Mouse (Mus musculus) liver (tissue): ENCODE measurements at regions not wholly inside any gene's neighbourhood (a gene's known extent, or its start where the extent isn't known, plus 50 kb on each side); places are given as distances from the start of the nearest gene placed in this dataset.

ENCODE experiments used
- DNase-seq: peaks from one replicate; pipeline ENCODE4 v3.0.0-alpha.2; 2020; ENCODE audit warnings: mixed read lengths

DNA sequence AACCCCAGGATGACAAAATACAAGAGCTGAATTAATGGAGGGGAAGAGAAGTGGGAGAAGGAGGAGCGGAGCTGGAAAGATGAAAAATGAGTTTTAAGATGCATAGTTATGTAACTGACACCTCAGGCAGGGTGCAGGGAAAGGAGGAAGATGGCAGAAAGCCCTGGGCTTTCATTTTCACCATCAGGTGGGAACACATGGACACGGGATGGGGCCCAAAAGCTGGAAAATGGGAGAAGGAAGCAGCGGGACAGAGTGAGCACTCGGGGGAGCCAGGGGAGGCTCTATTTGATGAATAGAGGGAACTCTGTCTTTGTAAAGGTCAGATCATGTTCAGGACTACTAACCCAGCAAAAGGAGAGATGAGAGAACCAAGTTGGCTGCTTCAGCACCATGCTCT is 516.6 kb upstream of the Tnp1 start:
- no peak for DNase-seq

DNA sequence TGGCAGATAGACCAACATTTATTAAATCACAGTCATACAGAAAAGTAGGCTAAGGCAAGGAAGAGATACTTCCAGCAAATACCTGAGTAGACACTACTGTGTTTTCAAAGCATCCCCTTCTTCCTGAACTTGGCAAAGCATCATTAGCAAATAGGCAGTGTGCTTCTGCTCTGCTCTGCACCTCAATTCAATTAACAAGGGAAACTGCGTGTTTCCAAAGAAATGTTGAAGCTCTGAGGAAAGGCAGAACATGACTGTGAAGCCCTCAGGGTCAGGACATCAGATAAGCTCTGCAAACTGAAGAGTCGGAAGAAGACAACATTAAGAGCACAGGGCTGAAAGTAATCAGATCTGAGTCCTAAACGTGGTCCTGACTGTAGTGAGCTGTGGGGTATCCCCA is 516.1 kb upstream of the Tnp1 start:
- no peak for DNase-seq

DNA sequence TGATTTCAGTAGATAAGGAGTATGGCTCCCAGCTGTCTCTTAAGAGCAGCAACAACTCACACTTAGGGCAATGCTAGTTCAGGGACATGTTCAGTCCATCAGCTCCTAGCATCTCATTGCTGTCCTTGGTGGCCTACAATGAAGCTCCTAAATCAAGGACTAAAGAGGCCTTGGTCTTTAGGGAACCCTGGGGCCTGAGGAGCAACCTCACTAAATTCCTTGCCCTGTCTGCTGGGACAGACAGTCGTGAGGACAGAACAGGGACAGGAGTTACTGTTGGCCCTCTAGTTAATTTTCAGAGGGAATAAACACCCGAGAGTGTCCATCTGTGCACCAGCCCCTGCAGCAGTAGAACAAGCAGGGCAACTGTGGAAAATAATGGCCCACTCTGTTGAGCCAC is 514.6 kb upstream of the Tnp1 start:
- DNase-seq = no peak

DNA sequence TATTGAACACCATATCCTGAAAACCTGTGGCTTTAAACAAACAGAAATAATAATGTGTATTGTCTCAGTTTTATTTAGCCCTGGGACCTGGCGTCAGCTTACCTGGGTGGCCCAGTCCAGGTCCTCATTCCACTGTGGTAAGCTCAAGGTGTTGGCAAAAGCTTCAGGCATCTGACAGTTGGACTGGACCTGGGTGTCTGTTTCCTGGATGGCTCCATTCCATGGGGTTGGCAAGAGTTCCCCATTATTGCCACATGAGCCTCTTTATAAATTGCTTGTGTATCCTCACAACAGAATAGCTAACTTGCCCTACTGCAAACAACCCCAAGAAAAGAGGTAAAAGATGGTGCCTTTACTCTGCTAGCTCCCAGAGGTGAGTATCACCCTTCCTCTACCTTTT is 512.9 kb upstream of the Tnp1 start:
- no peak for DNase-seq

DNA sequence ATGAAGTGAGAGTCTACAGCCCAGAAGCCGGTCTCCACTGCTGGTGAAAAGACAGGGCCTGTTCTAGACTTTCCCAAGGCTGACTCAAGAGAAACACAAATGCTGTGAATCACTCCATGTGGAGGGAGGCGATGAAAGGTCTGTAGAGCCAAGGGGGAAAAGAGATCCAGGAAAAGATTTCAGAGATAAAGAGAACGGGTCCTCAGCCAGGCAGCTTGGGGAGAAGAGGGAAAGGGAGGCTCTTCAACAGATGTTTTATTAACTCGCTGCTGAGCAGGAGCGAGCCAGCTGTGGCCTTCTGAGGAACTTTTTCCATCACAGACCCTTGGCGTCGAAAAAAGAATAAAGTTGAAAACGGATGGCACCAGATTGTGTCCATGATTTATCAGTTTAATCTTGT is 500.7 kb upstream of the Tnp1 start:
- DNase-seq = no peak

DNA sequence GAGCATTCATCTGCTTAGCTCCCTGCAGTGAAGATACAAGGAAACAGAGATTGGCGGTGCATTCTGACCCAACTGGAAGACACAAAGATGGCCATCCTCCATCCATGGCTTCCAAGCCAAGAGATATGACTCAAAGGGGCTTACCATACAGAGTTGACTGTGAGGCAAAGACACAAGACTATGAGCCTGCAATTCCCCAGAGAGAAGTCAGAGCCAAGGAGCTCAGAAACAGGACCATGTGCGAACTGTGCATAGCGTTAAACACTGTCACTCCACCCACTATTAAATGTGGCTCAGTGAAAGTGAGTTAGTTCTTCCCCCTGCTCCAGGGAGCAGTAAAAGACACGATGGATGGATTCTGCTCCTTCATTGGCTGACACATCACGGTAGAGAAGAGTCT is 500.1 kb upstream of the Tnp1 start:
- DNase-seq = no peak

DNA sequence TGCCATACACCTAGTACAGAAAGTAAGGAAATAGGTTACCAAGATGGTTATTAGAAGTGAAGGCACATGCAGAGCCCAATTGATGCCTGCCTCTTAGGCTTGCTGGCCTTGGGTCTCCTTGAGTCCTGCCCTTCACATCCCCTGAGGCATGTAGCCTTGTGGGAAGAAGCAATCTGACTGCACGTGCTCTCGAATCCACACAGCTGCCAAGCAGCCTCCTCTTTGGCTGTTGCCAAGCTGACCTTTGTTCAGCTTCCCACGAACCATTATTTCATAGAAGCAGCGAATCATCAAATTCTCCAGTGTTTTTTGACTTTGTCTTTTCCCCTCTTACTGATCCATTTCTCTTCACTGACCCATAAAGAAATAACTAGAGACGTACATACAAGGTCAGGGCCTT is 498.1 kb upstream of the Tnp1 start:
- DNase-seq = no peak

DNA sequence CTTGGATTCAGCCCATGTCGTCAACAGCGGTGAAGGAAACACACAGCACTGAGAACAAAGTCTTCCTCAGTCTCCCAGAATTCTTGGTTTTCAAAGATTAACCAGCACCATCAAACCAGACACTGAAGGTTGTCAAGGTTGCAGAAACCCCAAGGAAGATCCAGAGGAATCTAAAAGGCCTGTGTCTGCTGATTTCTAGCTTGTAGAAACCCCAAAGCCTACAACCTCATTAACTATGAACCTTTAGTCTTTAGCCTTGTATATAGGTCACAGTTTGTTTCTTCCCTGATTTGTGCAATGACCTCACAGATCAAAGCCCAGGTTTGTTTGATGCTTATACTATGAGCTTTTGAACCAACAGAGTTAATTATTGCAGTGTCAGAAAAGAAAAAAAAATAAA is 497.1 kb upstream of the Tnp1 start:
- no peak for DNase-seq

DNA sequence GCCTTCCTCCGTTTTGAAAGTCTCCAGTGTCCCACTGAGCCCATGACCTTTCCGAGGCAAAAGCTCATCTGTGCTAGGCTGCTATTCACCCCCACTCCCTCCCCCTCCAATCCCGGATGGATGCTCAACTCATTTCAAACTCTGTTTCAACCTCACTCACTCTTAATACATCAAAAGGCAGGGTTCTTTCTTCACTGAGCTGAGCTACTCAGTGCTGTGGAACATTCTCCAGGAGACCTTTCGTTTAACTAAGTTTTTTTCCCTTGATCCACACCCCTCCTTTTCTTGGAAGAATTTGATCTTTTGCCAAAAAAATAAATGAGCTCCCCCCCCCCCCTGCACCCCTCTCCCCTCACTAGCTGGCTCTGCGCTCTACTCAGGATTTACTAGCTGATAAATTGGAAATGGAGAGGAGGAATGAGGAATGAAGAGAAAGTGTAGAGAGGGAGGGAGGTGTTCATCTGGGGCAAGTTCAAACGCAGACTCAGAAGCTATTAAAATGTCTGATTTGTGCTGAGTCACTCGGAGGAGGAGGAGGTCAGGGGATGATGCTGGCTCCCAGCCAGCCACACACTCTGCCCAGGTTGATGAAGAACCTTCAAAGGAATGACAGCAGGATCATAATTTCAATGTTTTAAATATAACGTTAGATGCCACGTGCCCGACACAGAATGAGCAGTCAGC is 491.5 kb upstream of the Tnp1 start:
- DNase-seq = no peak

DNA sequence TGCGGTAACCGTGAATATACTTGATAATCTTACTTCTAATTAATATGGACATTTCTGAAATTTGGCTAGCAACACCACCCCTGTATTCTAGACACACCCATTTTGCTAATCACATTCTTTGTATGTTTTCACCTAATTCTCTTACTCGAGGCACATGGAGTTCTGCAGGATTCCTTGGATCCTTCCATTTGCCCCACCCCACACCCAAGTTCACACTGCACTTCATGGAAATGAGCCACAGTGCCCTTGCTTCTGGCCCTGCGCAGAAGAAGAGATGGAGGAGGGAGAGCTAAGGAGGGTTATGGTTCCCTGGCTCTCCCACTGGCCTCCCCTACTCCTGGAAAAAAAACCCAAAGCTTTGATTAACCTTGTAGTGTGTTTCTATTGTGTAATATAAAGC is 487.9 kb upstream of the Tnp1 start:
- DNase-seq = no peak

DNA sequence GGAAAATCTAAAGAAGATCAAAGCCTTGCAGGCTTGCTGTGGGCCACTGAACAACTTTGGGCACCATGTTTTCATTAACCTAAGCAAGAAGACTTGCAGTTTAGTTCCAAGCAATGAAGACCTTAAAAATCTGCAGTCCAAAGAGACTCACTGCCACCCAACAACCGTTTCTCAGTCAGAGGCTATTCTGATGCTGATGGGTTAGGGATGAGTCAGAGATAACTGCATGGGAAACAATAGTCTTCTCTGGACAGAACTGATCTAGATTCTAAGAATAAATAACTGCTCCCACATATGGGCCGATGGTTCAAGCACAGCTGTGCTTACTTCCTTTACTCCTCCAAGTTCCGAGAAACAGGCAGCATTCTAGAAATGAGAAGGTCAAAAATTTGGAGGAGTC is 485.0 kb upstream of the Tnp1 start:
- DNase-seq = no peak

DNA sequence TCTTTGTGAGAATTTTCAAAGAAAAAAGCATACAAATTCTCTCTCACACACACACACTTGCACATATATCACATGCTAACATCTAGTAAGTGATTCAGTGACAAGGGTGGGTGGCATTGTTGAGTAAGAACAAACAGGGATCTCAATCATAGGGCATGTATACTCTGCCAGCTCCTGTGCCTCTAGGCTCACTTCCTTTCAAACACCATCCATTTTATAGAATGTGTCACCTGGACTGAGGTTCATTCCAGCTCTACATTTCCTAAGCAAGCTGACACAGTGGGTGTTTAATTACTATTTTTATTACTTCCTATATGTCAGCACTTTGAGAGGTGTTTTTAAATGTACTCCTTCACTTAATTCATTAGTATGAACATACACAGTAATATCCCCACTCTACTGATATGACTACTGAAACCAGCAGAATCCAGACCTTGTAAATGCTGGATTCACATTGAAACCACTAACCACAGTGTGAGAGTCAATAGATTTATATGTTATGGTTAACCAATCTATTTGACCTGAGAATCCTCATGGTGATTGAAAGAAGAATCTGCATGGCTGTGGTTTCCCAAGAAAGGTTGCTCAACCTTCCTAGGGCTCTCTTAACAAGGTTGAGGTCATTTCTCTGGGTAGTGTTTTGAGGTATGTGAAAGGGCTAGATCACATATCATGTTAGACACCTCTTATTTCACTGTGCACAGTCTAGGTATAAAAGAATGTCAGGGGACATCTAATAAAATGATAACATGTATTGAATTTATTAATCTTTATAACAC is 480.5 kb upstream of the Tnp1 start:
- no peak for DNase-seq

DNA sequence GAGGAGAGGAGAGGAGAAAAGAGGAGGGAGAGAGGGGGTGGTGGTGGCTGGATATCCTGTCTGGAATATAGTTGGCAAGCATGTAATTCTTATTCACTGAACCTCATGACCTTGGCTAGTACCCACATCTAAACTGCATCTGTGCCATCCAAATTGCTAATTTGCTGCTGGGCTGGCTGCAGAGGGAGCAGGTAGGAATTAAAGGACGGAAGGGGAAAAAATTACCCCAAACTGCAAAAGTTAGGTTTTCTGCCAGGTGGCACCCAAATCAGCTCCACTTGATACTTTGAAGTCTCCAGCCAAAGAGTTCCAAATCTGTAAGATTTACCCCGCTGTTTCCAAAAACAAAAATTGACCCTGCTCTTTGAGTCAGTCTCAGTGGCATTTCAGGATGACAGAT is 466.2 kb upstream of the Tnp1 start:
- no peak for DNase-seq

DNA sequence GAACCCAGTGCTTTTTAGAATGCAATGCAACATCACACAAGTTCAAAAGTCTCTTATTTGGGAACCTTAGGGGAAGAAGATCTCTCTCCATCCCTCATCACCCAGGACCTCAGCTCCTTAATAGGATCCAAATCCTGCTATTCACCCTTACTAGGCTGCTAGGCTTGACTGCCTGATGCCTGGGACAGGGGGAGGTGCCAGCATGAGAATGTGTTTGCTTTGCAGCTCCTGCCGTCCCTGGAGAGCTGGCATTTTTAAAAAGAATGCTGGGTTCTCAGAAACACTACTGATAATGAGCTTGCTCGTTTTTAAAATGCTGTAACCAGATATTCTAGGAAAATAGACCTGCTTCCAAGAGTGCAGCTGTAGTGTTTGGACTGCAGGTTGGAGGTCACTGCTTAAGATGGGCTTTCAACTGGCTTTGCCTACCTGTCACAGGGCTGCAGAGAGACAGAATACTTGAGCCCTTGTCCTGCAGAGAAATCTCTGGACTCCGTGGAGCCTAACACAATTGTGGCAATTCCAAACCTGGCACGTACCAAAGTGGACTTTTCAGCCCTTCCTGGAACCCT is 463.7 kb upstream of the Tnp1 start:
- DNase-seq = no peak

DNA sequence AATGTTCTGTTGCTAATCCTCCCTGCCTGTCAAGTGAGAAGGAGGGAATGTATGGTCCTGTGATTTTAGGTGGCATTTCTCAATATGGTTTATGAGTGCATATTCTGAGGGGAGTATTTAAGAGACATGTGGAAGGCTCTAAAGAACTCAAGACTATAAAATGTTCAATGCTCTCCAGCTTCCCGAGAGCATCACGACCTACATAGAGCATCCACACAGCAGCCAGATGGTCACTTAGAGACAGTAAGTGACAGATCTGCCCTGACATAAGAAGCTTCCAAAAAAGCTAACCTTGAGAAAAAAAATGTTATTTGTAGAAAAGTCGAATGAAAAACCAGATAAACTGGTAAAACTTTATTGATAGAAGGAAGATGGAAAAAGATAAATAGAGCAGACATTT is 444.9 kb upstream of the Tnp1 start:
- DNase-seq = no peak

DNA sequence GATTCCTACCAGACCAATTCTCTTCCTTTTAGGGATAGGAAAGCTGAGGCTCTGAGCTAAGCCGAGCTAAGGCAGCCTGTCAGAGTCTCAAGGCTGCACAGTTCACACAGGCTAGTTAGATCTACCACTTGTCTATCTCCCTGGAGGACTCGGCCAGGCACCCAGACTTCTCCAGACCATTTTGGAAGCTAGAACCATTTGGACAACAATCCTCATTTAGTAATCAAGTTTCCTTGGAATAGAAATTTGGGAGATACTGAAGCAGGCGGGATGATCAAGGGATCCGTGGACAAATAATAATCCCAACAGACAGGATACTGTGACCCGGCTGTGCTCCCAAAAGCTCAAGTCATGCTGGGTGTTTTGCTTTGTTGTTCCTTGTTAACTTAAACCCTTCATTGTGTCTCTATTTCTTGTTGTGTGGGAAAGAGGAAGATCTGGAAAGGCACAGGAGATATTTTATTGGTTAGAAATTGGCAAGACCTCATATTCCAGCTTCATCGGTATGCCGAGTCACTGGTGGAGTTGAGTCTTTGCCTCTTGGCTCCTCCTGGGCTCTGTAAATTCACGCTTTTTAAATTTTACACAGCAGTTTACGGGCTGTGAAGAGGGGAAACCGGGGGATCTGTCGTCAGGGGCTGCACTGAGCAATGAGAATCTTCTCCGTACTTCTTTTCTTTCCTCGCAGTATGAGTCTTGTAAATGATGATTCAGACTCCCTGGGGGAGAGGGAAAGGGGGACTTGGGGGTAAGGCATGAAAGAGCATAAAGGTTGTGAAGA is 444.2 kb upstream of the Tnp1 start:
- no peak for DNase-seq

DNA sequence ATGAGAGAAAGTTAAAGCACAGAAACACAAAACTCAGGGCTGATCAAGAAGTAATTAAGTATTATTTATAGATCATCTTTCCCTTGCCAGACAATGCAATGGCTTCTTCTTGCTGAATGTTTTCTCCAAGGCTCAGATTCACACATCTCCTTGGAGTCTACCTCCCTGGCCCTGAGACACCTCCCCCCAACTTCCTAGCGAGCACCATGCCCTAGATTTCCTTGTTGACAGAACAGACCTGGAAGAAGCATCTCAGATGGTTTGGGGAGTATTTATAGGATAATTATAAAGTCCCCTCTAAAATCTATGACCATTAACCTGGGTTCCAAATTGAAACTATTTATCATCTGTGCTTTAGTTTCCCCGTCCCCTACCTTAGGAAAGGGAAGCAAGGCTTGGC is 441.6 kb upstream of the Tnp1 start:
- no peak for DNase-seq

DNA sequence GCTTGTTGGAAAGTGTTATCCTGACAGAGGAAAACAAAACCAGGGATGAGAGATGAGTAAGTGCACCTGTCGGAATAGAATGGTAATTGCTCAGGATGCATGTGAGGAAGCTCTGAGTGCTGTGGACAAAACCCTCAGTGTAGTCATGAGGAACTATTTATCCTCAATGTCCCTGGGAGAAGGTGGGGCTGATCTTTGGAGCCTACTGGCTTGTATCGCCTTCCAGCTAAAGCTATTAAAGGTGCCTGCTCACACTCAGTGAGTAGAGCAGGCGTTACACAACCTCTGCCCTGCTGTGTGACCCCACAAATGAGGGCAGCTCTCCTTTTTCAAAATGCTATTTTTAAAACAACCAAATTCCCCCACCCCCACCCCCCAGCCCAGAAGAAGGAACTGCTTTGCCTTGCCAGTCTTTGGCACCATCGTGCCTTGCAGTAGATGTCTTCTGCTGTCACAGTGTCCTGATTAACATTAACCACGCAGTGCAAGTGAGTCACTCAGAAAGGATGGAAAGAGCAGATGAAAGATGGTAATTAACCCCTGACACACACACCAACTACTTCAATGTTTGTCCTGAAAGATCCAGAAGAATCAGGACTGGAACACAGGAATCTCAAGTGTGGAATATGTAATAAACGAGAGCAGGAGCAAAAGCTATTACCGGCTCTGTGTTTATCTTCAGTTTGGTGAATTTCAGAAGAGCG is 440.8 kb upstream of the Tnp1 start:
- no peak for DNase-seq

DNA sequence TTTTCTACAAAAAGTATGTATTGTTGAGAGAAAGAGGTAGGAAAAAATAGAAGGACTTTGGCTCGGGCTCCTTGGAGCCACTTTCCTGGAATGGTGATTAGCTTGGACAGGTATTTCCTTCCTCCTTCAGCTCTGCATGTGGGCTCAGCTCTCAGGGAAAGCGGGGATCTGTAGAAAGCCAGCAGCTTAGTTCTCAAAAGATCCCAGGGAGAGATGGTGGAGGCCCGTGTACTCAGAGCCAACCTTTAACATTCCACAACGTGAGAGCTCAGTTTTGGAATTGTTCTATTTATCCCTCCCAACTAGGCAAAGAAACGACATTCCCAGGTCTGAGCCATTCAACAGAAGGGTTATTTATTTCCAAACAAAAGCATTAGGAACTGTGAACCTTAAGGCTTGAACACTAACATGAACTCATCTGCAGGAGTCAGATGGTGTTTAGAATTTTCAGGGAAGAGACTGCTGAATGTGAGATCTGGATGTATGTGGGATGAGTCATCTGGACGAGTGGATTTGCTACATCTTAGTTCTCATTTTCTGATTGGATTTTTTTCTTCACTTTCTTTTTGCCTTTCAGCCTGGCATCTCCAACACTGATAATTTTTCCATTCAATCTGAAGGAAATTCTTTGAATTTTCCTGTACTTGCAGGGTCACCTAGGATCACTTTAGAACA is 428.6 kb upstream of the Tnp1 start:
- no peak for DNase-seq

DNA sequence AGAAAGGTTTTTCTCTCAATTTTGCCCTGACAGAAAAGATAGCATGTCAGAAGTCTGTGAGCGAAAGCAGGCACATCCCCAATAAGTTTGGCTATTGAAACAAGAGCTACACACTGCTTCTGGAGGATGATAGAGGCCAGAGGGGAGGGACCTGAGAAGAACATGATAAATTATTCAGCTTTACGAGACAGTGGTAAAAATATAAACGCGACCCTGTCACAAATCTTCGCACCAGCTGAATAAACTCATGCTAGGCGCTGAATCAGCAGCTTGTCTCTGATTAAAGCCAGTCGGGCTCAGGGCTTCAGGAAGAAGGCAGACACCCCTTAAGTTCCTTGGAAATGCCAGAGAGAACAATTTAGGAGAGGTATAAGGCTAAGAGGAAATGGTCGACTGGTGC is 422.7 kb upstream of the Tnp1 start:
- no peak for DNase-seq

DNA sequence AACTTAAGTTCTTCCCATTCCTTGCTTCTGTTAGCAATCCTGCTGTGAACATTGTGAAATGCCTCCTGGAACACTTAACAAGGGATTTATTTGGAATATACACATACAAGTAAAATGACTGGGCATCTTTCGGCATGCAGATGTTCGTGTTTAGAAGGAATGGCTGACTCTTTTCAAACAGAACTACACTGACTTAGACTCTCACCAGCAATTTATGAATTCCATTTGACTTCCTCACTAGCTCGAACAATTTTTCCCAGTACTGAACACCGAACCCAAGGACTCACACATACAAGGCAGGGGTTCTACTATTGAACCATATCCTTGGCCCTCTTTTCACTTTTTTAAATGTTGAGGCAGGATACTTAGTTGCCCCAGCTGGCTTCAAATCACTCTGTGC is 412.4 kb upstream of the Tnp1 start:
- DNase-seq = no peak

DNA sequence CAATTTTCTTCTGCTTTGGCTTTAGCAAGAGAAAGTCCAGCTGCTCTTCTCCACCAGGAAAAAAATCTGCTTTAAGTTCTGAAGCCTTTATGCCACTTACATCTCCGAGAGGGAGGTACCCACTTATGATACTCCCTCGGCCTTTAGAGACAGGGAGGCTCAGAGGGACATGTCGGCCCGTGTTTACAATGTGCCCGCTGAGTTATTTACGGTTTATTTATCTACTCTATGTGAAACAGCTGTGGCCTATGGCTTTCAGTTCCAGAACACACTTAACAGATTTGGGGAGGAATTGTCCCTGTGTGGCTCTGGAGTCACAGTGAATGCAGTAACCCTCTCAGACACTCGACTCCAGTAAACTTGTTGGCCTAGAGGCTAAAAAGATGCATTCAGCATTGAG is 409.3 kb upstream of the Tnp1 start:
- DNase-seq = no peak

DNA sequence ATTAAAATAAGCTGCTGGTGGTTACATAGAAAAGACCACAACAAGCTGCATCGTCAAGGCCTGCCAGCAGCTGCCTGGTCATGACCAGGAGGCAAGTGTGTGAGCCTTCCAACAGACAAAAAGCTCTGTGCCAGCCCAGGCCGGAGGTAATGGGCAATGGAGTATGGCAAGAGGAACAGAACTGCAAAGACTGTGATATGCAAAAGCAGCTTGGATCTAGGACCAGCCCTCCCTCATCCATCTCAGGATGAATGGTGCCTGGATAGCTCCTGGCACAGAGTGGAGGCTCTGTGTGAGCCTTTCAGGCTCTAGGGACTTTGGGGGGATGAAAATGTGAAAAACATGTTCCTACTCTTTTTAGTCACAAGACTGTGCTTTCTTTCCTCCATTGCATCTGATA is 402.5 kb upstream of the Tnp1 start:
- no peak for DNase-seq
